Mouse (Mus musculus) kidney, adult 2 months (tissue): ENCODE results near the gene Rassf1. TPM values are rescaled to one million over a fixed set of nuclear protein-coding genes. Genes with fewer than 3 reads are reported as not detected.
"Not testable (repeated sequence)": the region's sequence is repeated elsewhere in the genome, so short reads cannot be mapped to it uniquely, and the experiment has no call there.

ENCODE experiments used
- DNase-seq: peaks from one replicate; pipeline ENCODE4 v3.0.0; 2021
- H3K27ac ChIP-seq: fragments of 200-500 bp; 2 replicates; pipeline ENCODE4 v1.5.1; 2012; ENCODE audit warnings: low read depth, low read length, control low read depth, inconsistent platforms; ENCODE audit not compliant: insufficient read depth
- H3K27me3 ChIP-seq: fragments of 200-500 bp; replicated peaks from 2 replicates; pipeline ENCODE4 v1.6.1; 2012; ENCODE audit warnings: mild to moderate bottlenecking, moderate library complexity, low read length, inconsistent platforms; ENCODE audit not compliant: control insufficient read depth, insufficient read depth
- H3K36me3 ChIP-seq: fragments of 200-500 bp; 2 replicates; pipeline ENCODE4 v1.6.1; 2012; ENCODE audit warnings: mild to moderate bottlenecking, moderate library complexity, low read length, inconsistent platforms; ENCODE audit not compliant: control insufficient read depth, insufficient read depth
- H3K4me1 ChIP-seq: fragments of 200-500 bp; 2 replicates; pipeline ENCODE4 v1.6.1; 2011; ENCODE audit warnings: low read length; ENCODE audit not compliant: control insufficient read depth, insufficient read depth
- H3K4me3 ChIP-seq: fragments of 200-500 bp; 2 replicates; pipeline ENCODE4 v1.5.1; 2011; ENCODE audit warnings: mild to moderate bottlenecking, low read depth, low read length, control low read depth; ENCODE audit not compliant: insufficient read depth
- CTCF ChIP-seq: fragments of 200-500 bp; conservative IDR thresholded peaks from 2 replicates; pipeline ENCODE4 v1.5.1; 2011; ENCODE audit warnings: low read depth, mild to moderate bottlenecking, control low read depth, low read length, moderate library complexity, mixed read lengths; ENCODE audit not compliant: insufficient read depth, insufficient read length
- POLR2A ChIP-seq: fragments of 200-500 bp; IDR thresholded peaks from one replicate; pipeline ENCODE4 v1.6.1; 2011; ENCODE audit warnings: low read depth, low read length, control low read depth
- WGBS: fragments of 180-500 bp; shearing (Covaris S2); methylation state at CpG from one replicate; pipeline ENCODE4 v1.1.7; 2018; 5-methylcytosine and 5-hydroxymethylcytosine counted together
- polyA plus RNA-seq: library from polyadenylated mRNA; depleted of rRNA; stranded (reverse); fragments of >200 nt; gene quantifications from 2 replicates; pipeline ENCODE4 v1.2.3, GENCODE M21; 2012

The Rassf1 gene
- polyA plus RNA-seq, 1 experiment = 23.0 TPM

DNA sequence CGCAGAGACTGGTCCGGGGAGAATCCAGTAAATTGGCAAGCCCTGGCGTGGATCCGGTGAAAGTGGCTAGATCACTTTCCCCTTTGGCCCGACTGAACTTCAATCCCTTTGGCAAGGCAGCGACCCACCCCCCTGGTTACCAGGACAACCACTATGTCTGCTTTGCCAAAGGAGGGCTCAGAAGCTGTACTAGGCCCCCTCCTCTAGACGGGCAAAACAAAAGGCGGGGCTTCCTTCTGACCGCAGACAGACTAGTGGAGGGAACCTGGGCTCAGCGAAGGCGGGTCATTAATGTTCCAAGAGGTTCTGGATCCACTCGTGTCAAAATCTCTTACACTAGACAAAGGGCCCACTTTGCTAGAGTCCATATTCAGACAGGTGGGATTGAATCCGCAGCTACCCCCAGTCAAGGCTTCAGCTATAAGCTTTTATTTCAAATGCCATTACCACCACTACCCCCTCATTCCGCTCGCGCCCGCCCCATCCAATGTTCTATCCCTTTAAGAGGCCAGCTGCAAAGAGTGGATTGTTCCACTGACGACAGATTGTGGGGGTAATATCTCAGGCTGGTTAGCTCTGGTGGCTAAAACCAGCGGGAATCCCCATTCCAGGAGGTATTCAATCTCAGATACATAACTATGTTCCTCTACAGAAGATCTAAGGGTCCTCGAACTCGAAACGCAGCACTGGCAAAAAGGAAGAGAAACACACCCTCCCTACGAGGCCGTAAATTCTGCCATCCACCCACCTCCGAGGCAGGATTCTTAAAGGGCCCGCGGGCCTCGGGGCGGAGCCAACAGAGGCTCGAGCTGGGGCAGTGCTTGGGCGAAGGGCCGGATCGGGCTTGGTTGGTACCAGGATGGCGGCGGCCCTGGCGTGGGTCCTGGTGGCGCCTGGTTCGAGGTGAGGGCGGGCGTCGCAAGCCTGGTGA, 17.2 kb downstream of the Rassf1 start:
- DNase-seq = peak; percentile 94
- no peaks in the 10 kb centered on the region; the same call in 1 of the 2 replicates for H3K36me3 ChIP-seq
- under 1% methylated on average over 41 of the region's 41 CpGs for WGBS
- H3K4me1 ChIP-seq = peaks cover 40% of the 10 kb centered on the region; the same call in 1 of the 2 replicates
- TF ChIP-seq POLR2A = no peak
- no peak for TF ChIP-seq CTCF
- peak overlapping the region; percentile 81 for H3K4me3 ChIP-seq
- peak overlapping the region; percentile 99 for H3K27ac ChIP-seq
- no peaks in the 10 kb centered on the region for H3K27me3 ChIP-seq

GRCm38 (mm10) chr9:107569270-107569669, 17.9 kb downstream of the Rassf1 start:
- H3K27ac ChIP-seq = peak overlapping the region; percentile 99
- peak overlapping the region; percentile 81 for H3K4me3 ChIP-seq
- TF ChIP-seq CTCF (no peak), POLR2A (no peak)
- no peak for DNase-seq
- H3K27me3 ChIP-seq = no peaks in the 10 kb centered on the region
- 2% methylated on average over 23 of the region's 23 CpGs for WGBS
- peaks cover 35% of the 10 kb centered on the region; the same call in 1 of the 2 replicates for H3K4me1 ChIP-seq
- no peaks in the 10 kb centered on the region; the same call in 1 of the 2 replicates for H3K36me3 ChIP-seq

GRCm38 (mm10) chr9:107570016-107570415, 18.7 kb downstream of the Rassf1 start:
- Histone ChIP-seq H3K4me3 (peak overlapping the region; percentile 81), H3K27me3 (no peaks in the 10 kb centered on the region), H3K36me3 (no peaks in the 10 kb centered on the region; the same call in 1 of the 2 replicates), H3K27ac (peak overlapping the region; percentile 99), H3K4me1 (peaks cover 32% of the 10 kb centered on the region; the same call in 1 of the 2 replicates)
- 25% methylated on average over 13 of the region's 13 CpGs for WGBS
- TF ChIP-seq POLR2A (no peak), CTCF (no peak)
- no peak for DNase-seq

DNA sequence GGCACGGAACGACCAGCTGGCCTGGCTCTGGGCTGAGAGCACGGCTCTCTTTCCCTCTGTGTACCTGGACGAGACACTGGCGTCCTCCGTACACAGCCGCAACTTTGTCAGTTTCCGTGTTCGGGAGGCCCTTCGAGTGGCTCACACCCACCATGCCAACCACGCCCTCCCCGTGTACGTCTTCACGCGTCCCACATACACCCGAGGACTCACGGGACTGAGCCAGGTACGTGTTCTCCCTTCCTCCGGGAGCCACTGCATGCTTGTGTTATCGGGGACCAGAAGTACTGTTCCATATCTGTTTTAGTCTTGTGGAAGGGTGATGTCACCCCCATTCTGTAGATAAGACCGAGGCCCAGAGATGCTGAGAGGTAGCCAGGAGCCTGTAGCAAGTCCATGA, 19.5 kb downstream of the Rassf1 start:
- Histone ChIP-seq H3K36me3 (no peaks in the 10 kb centered on the region; the same call in 1 of the 2 replicates), H3K27ac (peak overlapping the region; percentile 14; the same call in 1 of the 2 replicates), H3K4me3 (peak overlapping the region; percentile 81; the same call in 1 of the 2 replicates), H3K27me3 (no peaks in the 10 kb centered on the region), H3K4me1 (peaks cover 34% of the 10 kb centered on the region; the same call in 1 of the 2 replicates)
- 82% methylated on average over 21 of the region's 21 CpGs for WGBS
- TF ChIP-seq POLR2A (no peak), CTCF (no peak)
- DNase-seq = no peak

- no peak for TF ChIP-seq POLR2A
- no peak for TF ChIP-seq CTCF
- WGBS = 80% methylated on average over 22 of the region's 22 CpGs
- Histone ChIP-seq H3K36me3 (no peaks in the 10 kb centered on the region; the same call in 1 of the 2 replicates), H3K4me1 (peaks cover 35% of the 10 kb centered on the region; the same call in 1 of the 2 replicates), H3K27me3 (no peaks in the 10 kb centered on the region), H3K27ac (peak overlapping the region; percentile 60), H3K4me3 (peak overlapping the region; percentile 81; the same call in 1 of the 2 replicates)
- peak; percentile 69 for DNase-seq
These were observed 20.4 kb downstream of the Rassf1 start for GRCm38 (mm10) chr9:107571534-107572326.

- Histone ChIP-seq H3K4me1 (peaks cover 36% of the 10 kb centered on the region), H3K27me3 (no peaks in the 10 kb centered on the region), H3K27ac (no peak overlapping the region), H3K4me3 (no peak overlapping the region), H3K36me3 (no peaks in the 10 kb centered on the region; the same call in 1 of the 2 replicates)
- TF ChIP-seq POLR2A (no peak), CTCF (no peak)
- 87% methylated on average over 2 of the region's 2 CpGs for WGBS
- DNase-seq = no peak
These were observed 20.9 kb downstream of the Rassf1 start for GRCm38 (mm10) chr9:107572327-107572662.

- not testable (repeated sequence) for H3K27ac ChIP-seq, H3K36me3 ChIP-seq, DNase-seq, H3K4me3 ChIP-seq, H3K27me3 ChIP-seq
- WGBS = 73% methylated on average over 6 of the region's 6 CpGs
- peaks cover 38% of the 10 kb centered on the region for H3K4me1 ChIP-seq
These were observed 22.4 kb downstream of the Rassf1 start for GRCm38 (mm10) chr9:107573774-107574173.
